Mouse (Mus musculus) stomach, postnatal 0 days (tissue): Measurements from ENCODE around the gene Fhit. TPM values are rescaled to one million over a fixed set of nuclear protein-coding genes. Genes with fewer than 3 reads are reported as not detected.
"Not testable (repeated sequence)": the region's sequence is repeated elsewhere in the genome, so short reads cannot be mapped to it uniquely, and the experiment has no call there.

ENCODE experiments used
- ATAC-seq: fragments of 200-750 bp; cut with Nextera tagmentation; 2 replicates; pipeline ENCODE4 v1.8.0; 2017; ENCODE audit not compliant: low FRiP score, low TSS enrichment
- DNase-seq: peaks from one replicate; pipeline ENCODE4 v3.0.0-alpha.2; 2016; ENCODE audit warnings: low spot score
- H3K27ac ChIP-seq: fragments of 300-500 bp; sonication (generic); replicated peaks from 2 replicates; pipeline ENCODE4 v1.5.1; 2014; ENCODE audit warnings: mild to moderate bottlenecking, control low read depth
- H3K27me3 ChIP-seq: fragments of 300-500 bp; sonication (generic); 2 replicates; pipeline ENCODE4 v1.6.1; 2014; ENCODE audit warnings: low read length; ENCODE audit not compliant: control insufficient read depth, insufficient read depth
- H3K36me3 ChIP-seq: fragments of 300-500 bp; sonication (generic); 2 replicates; pipeline ENCODE4 v1.6.1; 2014; ENCODE audit warnings: low read length, mixed read lengths; ENCODE audit not compliant: control insufficient read depth, insufficient read depth
- H3K4me1 ChIP-seq: fragments of 300-500 bp; sonication (generic); replicated peaks from 2 replicates; pipeline ENCODE4 v1.6.1; 2014; ENCODE audit warnings: antibody characterized with exemption; ENCODE audit not compliant: control insufficient read depth, insufficient read depth
- H3K4me2 ChIP-seq: fragments of 300-500 bp; sonication (generic); replicated peaks from 2 replicates; pipeline ENCODE4 v1.6.1; 2014; ENCODE audit warnings: low read depth, mild to moderate bottlenecking, control low read depth, moderate library complexity
- H3K4me3 ChIP-seq: fragments of 300-500 bp; sonication (generic); 2 replicates; pipeline ENCODE4 v1.5.1; 2014; ENCODE audit warnings: low read depth, low read length, control low read depth
- H3K9ac ChIP-seq: fragments of 300-500 bp; sonication (generic); 2 replicates; pipeline ENCODE4 v1.6.1; 2014; ENCODE audit warnings: mild to moderate bottlenecking, low read length, control low read depth, mixed read lengths
- H3K9me3 ChIP-seq: fragments of 300-500 bp; sonication (generic); 2 replicates; pipeline ENCODE4 v1.6.1; 2016; ENCODE audit warnings: low read length; ENCODE audit not compliant: control insufficient read depth
- CTCF ChIP-seq: IDR thresholded peaks from 2 replicates; pipeline ENCODE4 v1.5.1; 2016; ENCODE audit warnings: antibody characterized with exemption, low read depth, mild to moderate bottlenecking, moderate library complexity
- EP300 ChIP-seq: optimal IDR thresholded peaks from 2 replicates; pipeline ENCODE3; 2016; ENCODE audit warnings: antibody characterized with exemption
- WGBS: fragments of 180-500 bp; shearing (Covaris S2); extraction: QIAGEN DNeasy Blood & Tissue Kit; methylation state at CpG from one replicate; pipeline ENCODE4 v1.1.7; 2014; 5-methylcytosine and 5-hydroxymethylcytosine counted together
- polyA plus RNA-seq: library from polyadenylated mRNA; unstranded; fragments of >200 nt; fragmentation: Nextera tagmentation; extraction: Ambion mirVana; gene quantifications from 2 replicates; pipeline ENCODE4 v1.2.1, GENCODE M21; 2015

Gene Fhit
- polyA plus RNA-seq, 1 experiment from 2014 or later = 12.2 TPM

DNA sequence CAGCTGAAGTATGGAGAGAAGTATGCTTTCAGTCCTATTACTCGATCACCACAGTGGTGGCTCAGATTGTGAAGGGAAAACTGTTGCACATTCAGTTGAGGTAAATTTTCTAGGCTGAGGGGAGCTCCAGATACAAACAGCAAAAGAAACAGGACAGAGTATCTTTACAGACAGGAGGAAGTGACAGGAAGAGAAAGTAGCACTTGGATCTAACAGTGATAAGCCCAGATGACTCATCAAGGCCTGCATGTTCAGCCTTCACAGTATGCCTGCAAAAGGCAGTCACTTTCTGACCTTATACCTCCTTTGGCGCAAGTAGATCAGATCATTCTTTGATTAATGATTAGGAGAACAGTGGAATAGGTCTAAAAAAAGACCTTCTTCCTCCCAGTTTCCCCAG lies 1309.8 kb downstream of the Fhit start:
- Histone ChIP-seq H3K36me3 (no peaks in the 10 kb centered on the region), H3K4me2 (no peak overlapping the region), H3K27ac (no peak overlapping the region), H3K4me3 (no peak overlapping the region), H3K9ac (no peak overlapping the region), H3K27me3 (no peaks in the 10 kb centered on the region), H3K4me1 (no peaks in the 10 kb centered on the region), H3K9me3 (no peaks in the 10 kb centered on the region)
- ATAC-seq (no peak), DNase-seq (no peak)
- 59% methylated on average over 2 of the region's 2 CpGs for WGBS
- TF ChIP-seq EP300 (no peak), CTCF (no peak)

DNA sequence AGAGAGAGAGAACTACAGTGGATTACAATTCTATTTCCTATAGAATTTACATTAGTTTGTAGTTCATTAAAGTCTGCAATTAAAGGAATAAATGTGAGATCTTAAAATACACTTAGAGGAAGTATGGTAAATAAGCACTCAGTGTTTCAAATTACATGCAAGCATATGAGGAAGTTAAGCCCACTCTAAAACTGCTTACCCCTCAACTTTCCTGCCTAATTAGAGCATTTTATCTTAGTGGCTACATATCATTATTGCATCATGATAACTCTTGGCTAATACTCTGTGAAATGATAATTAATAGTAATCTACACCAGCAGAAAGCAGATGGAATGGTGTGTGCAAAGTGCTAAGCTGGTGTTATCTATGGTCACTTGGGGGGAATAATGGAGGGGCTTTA lies 1329.5 kb downstream of the Fhit start:
- H3K27ac ChIP-seq = no peak overlapping the region
- no peak overlapping the region for H3K4me3 ChIP-seq
- ATAC-seq (no peak), DNase-seq (no peak)
- no peak for TF ChIP-seq EP300
- no peak for TF ChIP-seq CTCF
- no peak overlapping the region for H3K9ac ChIP-seq
- no peaks in the 10 kb centered on the region for H3K27me3 ChIP-seq
- H3K9me3 ChIP-seq = no peaks in the 10 kb centered on the region
- no peak overlapping the region for H3K4me2 ChIP-seq
- no peaks in the 10 kb centered on the region for H3K36me3 ChIP-seq
- no peaks in the 10 kb centered on the region; the same call in 1 of the 2 replicates for H3K4me1 ChIP-seq

DNA sequence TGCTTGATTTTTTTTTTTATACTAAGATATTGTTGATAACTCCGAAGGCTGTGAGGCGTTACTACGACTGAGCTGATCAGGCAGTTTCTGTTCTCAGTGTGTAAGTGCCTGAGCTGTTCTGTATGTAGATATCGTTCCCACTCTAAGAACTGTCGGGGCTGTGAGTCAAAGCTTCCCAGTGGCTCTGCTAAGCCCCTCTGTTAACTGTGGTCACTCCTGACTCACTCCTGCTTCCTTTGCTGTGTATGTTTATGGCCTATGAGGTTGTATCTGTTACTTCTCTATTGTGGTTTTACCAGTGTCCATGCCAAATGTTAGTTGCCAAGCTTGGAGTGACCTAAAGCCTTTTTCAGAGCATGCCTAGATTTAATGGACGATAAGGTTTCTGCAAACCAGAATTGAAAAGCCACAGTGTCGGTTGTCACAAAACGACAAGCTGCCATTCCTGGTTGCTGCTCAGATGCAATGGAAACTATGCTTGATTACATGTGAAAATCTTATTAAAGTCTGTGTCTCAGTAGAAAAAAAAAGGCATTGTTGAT lies 1333.1 kb downstream of the Fhit start:
- H3K9ac ChIP-seq, H3K9me3 ChIP-seq, H3K27me3 ChIP-seq, H3K4me2 ChIP-seq, H3K27ac ChIP-seq, ATAC-seq, H3K36me3 ChIP-seq, H3K4me1 ChIP-seq, DNase-seq, H3K4me3 ChIP-seq: not testable (repeated sequence)
- WGBS = 72% methylated on average over 8 of the region's 8 CpGs

- no peaks in the 10 kb centered on the region for H3K4me1 ChIP-seq
- DNase-seq (no peak), ATAC-seq (no peak)
- H3K27ac ChIP-seq = no peak overlapping the region
- WGBS = 63% methylated on average over 4 of the region's 4 CpGs
- H3K36me3 ChIP-seq = no peaks in the 10 kb centered on the region
- TF ChIP-seq EP300 (no peak), CTCF (no peak)
- H3K4me2 ChIP-seq = no peak overlapping the region
- H3K9ac ChIP-seq = no peak overlapping the region
- H3K4me3 ChIP-seq = no peak overlapping the region
- no peaks in the 10 kb centered on the region for H3K9me3 ChIP-seq
- H3K27me3 ChIP-seq = no peaks in the 10 kb centered on the region
These were observed 1345.9 kb downstream of the Fhit start for GRCm38 (mm10) chr14:9815963-9816362.

- Histone ChIP-seq H3K4me2 (no peak overlapping the region), H3K9me3 (no peaks in the 10 kb centered on the region), H3K4me3 (no peak overlapping the region), H3K4me1 (no peaks in the 10 kb centered on the region), H3K27me3 (no peaks in the 10 kb centered on the region), H3K27ac (no peak overlapping the region), H3K9ac (no peak overlapping the region), H3K36me3 (no peaks in the 10 kb centered on the region)
- 66% methylated on average over 9 of the region's 9 CpGs for WGBS
- no peak for TF ChIP-seq EP300
- TF ChIP-seq CTCF = no peak
- no peak for DNase-seq
- no peak for ATAC-seq
These were observed 1350.0 kb downstream of the Fhit start for GRCm38 (mm10) chr14:9811847-9812321.

- H3K9me3 ChIP-seq = no peaks in the 10 kb centered on the region
- no peaks in the 10 kb centered on the region for H3K4me1 ChIP-seq
- H3K36me3 ChIP-seq = no peaks in the 10 kb centered on the region
- WGBS = 49% methylated on average over 7 of the region's 7 CpGs
- H3K4me2 ChIP-seq = no peak overlapping the region
- TF ChIP-seq CTCF (no peak), EP300 (no peak)
- H3K27me3 ChIP-seq = no peaks in the 10 kb centered on the region
- DNase-seq (no peak), ATAC-seq (no peak)
- H3K4me3 ChIP-seq = no peak overlapping the region
- no peak overlapping the region for H3K9ac ChIP-seq
- no peak overlapping the region for H3K27ac ChIP-seq
These were observed 1350.5 kb downstream of the Fhit start for GRCm38 (mm10) chr14:9811177-9811846.
